Mouse (Mus musculus): ENCODE results near the gene Atp1a4.

GRCm38 (mm10) chr1:172204814-172205740 lies 53.1 kb downstream of the Atp1a4 start:
- TF ChIP-seq CTCF (conservative IDR thresholded peaks at IDR 0.05; ENCODE audit: low read length) (no peak), POU5F1 (IDR thresholded peaks at IDR 0.05; ENCODE audit: borderline replicate concordance, low read length) (no peak), NANOG (IDR thresholded peaks at IDR 0.05; ENCODE audit: borderline replicate concordance, low read length) (no peak)
